Mouse (Mus musculus) brain, embryonic 18.5 days (tissue): ENCODE measurements at regions not wholly inside any gene's neighbourhood (a gene's known extent, or its start where the extent isn't known, plus 50 kb on each side); places are given as distances from the start of the nearest gene placed in this dataset.
A peak's percentile ranks its signal among the peaks of the same experiment; 100 is the strongest.

Experiments used
- DNase-seq: peaks from one replicate; pipeline ENCODE4 v3.0.0-alpha.2; 2012; ENCODE audit warnings: low read depth, low spot score

DNA sequence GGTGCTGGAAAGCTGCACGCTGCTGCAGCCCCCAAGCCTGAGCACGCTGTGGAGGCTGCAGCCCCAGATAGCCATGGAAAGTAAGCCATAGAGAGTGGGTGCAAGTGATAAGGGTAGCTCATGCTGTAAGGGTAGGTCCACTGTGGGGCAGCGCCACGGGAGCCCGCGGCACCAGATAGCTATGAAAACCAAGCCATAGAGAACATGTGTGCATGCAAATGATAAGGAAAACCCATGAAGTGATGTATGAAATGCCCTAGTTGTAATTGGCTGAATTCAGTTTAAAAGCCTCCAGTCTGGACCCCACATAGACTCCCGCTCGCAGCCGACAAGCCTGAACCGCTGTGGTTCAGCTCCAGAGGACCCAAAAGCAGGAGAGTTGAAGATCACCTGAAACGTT is 58.8 kb upstream of the L3mbtl3 start:
- no peak for DNase-seq

DNA sequence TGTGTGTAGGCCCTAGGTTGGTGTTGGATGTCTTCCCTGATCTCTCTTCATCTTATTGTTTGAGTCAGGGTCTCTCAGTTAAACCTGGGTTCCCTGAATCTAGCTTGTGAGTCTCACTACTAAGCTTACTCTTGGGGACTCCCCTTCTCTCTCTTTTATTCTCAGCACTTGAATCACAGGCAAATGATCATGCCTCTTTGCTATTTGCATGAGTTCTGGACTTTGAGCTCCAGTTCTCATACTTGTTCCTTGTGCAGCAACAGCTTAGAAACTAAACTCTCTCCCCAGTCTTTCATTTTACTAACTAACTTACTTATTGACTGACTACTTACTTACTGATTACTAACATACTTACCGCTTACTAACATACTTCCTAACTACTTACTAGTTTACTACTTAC is 64.9 kb upstream of the L3mbtl3 start:
- DNase-seq, result no peak

- no peak for DNase-seq
Measured at GRCm38 (mm10) chr10:26484311-26484710, 108.5 kb upstream of the L3mbtl3 start.

DNA sequence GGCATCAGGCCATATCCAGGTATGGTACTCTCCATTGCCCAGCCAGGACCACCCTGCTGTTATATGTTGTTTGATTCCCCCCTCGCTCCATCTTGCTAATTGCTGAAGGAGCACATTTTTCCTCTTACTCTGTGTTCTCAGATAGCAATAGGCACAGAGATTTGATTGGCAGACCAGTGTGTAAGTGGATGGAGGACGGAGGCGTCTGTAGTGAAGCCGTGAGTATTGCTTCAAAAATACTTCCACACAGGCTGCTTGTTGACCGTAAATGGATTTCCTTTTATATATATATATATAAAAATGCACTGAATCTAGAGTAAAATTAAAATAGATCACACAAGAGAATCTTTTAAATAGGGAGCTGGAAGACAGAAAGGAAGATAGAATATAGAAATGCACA is 115.6 kb upstream of the L3mbtl3 start:
- DNase-seq, result no peak

DNA sequence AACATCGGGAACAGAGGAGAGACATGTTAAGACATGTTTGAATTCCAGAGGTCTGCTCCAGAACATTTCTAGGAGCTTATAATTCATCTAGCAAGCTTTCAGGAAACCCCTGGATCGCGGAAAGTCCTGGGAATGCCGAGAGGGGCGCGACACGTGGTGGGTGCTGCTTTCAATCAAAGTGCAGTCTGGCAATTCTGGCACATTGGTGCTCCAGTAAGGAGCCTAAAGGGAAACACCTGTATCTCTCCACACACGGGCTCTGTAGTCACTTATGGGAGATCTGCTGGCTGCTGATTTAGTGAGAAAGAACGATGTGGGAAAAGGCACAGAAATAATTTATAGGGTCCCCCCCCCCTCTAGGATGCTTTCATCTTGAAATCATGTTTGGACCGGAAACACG is 116.4 kb upstream of the L3mbtl3 start:
- no peak for DNase-seq

DNA sequence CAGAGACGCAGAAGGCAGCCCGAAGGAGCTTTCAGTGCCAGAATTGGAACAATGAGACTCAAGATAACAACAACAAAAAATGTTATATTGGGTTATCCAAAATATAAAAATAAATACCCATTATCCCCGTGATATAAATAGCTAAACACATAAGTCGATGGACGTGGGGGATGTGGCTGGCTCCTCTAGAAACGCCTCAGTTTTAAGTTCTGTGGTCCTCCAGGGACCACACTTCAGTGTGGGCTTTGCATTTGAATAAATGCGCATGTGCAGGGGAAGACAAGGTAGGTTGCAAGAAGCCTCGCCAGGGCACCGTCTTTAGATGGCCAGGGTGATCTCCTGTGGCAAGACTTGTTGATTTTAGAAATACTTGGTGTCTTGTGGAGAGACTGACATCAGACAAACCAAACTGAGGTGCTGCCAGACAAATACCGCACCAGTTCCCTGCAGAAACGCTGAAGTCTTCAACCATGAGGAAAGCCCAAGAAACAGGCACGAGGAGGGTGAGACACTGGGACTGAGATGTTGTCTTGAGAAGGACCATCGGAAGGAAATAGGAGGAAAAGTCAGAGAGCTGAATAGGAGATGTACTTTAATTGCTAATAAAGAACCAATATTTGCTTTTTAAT is 117.2 kb upstream of the L3mbtl3 start:
- no peak for DNase-seq

DNA sequence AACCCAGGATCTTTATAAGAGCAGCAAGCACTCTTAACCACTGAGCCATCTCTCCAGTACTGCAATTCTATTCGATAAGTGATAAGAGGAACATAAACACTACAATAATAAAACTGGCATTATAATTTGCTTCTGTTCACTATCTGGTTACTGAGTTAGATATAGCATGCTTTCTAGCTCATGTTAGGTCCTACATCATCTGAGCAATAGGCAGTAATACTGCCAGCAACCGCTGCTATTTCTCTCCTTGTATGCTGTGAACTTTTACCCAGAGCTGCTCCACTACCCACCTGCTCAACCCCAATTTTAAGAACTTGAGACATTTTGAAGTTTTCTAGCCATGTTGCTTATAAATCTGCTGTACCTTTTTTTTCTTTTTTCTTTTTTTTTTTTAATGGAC is 118.0 kb upstream of the L3mbtl3 start:
- no peak for DNase-seq

- DNase-seq, result no peak
Measured at GRCm38 (mm10) chr10:26494380-26494781, 118.6 kb upstream of the L3mbtl3 start.

GRCm38 (mm10) chr10:26500265-26500935 is 124.6 kb upstream of the L3mbtl3 start:
- no peak for DNase-seq

DNA sequence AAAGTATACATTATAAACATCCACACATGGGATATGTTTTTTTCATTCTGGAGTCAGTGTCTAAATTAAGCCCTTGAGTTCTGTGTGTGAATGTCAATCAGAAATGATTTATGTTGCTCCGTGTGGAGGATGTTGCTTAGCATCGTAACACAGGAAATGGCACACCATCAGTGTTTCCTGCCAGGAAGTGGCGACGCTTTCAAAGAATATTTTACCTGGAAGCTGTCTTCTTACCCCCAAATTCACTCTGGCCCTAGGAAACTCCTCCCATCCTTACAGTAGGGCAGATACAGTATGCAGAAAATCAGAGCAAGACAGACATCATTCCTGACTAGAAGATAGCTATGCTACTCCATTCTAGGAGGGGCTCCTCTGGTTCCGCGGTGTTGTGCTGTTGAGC is 145.1 kb upstream of the L3mbtl3 start:
- DNase-seq, result no peak

DNA sequence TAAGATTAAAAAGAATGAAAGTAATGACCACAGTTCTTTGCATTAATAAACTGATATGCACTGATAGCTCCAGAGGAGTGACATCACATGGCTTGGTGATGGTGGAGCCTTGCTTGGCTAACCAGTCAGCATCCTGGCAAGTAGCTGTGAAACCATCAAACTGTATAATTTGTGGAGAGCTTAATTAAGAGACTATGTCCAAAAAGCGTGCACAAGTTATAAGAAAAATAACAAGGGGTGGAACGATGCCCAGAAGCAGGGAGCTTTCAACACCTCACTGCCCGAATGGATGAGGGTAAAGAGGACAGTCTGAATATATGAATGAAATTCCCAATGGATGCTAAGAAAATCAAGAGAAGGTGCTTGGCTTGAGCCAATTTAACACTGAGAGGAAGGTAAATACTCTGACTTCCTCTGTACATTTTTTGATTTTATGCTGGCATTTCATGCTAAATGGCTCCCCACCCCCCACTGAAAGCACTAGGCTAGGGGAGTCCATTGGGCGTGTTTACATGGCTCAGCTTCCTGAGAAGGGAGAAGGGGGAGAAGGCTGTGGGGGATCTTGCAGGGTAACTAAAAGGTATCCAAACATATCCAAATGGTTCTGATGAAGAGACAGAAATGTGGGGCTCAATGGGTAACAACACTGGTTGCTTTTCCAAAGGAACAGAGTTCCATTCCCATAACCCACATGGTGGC is 150.2 kb upstream of the L3mbtl3 start:
- no peak for DNase-seq

DNA sequence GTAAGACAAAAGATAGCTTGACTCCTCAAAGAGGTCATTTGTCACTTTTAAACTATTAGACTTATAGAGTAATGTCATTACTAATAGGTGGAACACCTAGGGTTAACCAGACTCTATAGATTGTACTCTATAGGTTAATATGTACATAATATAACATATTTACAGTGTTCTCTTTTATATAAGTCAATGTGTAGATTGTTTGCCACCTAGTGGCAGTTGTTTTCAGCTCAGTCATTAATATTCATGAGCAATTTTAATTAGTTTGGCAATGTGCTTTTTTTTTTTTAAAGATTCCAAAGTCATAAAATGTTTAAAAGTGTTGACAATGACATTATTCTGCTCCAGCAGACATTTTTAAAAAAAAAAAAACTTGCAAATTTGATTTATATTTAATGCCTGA is 164.4 kb upstream of the L3mbtl3 start:
- no peak for DNase-seq

GRCm38 (mm10) chr10:26544061-26544460 is 168.3 kb upstream of the L3mbtl3 start:
- no peak for DNase-seq

GRCm38 (mm10) chr10:26544796-26545195 is 169.0 kb upstream of the L3mbtl3 start:
- DNase-seq, result no peak

DNA sequence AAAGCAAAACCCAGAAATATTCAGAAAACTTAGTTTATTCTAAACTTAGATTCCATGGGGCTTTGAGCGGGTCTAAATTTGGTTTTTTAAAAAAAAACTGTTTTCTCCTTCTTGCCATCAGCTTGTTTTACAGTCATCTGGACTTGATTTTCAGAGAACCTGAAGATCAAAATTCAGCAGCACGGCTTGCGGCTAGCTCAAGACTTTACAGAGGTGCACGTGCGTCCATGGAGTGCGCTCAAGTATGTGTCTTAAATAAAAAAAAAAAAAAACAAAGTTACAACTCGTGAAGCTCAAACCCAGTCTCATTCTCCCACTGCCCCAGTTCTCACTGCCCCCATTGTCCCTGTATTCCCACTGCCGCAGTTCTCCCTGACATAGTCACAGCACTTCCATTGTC is 180.5 kb upstream of the L3mbtl3 start:
- DNase-seq, result no peak

DNA sequence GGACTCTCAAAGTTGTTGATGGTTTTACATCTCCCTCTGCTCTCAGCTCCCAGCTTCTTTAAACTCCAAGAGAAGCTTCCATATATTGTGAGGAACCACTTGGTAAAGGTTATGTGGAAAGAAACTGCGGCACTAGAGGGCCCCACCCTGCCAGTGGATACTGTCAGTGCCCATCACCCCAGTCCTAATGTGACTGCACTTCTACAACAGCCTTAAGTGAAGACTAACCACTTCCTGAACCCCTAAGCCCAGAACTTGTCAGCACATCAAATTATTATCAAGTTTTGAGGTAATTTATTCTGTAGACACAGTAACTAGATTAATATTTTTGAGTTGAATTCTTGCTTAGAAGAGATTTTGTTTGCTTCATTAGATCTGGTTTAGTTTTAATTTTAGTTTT is 182.3 kb upstream of the L3mbtl3 start:
- no peak for DNase-seq

- DNase-seq, result no peak
Measured at GRCm38 (mm10) chr10:26559323-26559722, 183.6 kb upstream of the L3mbtl3 start.

DNA sequence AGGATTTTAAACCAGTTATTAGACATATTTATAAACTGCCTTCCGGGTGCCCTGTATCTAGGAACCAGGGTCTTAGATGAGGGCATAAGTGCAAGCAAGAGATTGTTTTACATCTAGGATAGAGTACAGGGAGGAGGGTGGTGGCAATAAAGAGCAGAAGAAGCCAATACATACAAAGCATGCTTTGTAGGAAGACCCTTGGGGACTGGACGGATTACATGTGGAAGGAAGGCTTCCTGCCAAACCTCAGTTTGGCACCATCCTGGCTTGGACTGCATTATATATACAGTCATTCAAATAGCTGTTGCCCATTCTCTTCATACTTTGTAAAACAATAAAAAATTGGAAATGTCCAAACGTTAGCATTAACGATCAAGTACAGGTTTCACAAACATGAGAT is 184.7 kb upstream of the L3mbtl3 start:
- DNase-seq, result no peak

- peak; percentile 39 for DNase-seq
Measured at GRCm38 (mm10) chr10:26564462-26564861, 188.7 kb upstream of the L3mbtl3 start.

- DNase-seq, result no peak
Measured at GRCm38 (mm10) chr10:26567613-26568012, 185.6 kb upstream of the Arhgap18 start.

GRCm38 (mm10) chr10:26570468-26570867 is 182.8 kb upstream of the Arhgap18 start:
- no peak for DNase-seq

GRCm38 (mm10) chr10:26571377-26571776 is 181.8 kb upstream of the Arhgap18 start:
- DNase-seq, result no peak

DNA sequence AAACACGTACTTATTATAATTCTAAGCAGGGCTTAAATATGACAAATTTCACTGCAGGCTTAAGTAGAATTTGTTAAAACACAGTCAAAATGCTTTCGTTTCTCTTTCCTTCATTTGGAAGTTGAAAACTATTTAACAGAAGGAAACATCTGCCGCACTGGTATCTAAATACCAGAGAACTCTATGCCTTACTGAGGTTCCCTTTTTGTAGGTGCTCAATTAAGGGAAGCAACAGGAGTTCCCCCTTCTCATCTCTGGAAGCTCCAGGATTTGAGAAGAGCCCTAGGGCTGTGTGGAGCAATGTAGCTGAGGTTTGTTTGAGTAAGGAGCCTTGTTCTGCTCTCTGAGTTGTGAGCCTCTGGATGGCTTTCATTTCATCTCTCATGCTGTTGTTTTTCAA is 177.1 kb upstream of the Arhgap18 start:
- DNase-seq, result no peak
